Mouse (Mus musculus): ENCODE results near the gene Slc7a11.
"Not testable (repeated sequence)": the region's sequence is repeated elsewhere in the genome, so short reads cannot be mapped to it uniquely, and the experiment has no call there.

- not testable (repeated sequence) for TF ChIP-seq POLR2A (IDR thresholded peaks at IDR 0.05; ENCODE audit: borderline replicate concordance, low read depth, low read length); CTCF (IDR thresholded peaks at IDR 0.05; ENCODE audit: low read depth, low read length)
Observed at GRCm38 (mm10) chr3:50436409-50436808, 7.0 kb downstream of the Slc7a11 start.

Measured in bone marrow macrophage, adult 2 months (primary cell).